Mouse (Mus musculus) E14TG2a.4 (cell line): ENCODE data around the gene Mgat5b.

Source experiments
- CTCF ChIP-seq: conservative IDR thresholded peaks from 2 replicates; pipeline ENCODE4 v1.5.1; 2014; ENCODE audit warnings: low read length
- NANOG ChIP-seq: IDR thresholded peaks from 2 replicates; pipeline ENCODE4 v1.6.1; 2014; ENCODE audit warnings: borderline replicate concordance, low read length, mixed read lengths
- POU5F1 ChIP-seq: IDR thresholded peaks from 2 replicates; pipeline ENCODE4 v1.6.1; 2014; ENCODE audit warnings: low read length, borderline replicate concordance

- no peak for TF ChIP-seq CTCF
- TF ChIP-seq POU5F1, result no peak
- peak; percentile 14; the same call in 1 of the 2 replicates for TF ChIP-seq NANOG
These were observed 23.3 kb upstream of the Mgat5b start for GRCm38 (mm10) chr11:116895402-116895801.
